Comparison of ENCODE assay signal across 23 mouse cellular contexts in genomic region chr3:64259582-64259981, GRCm38 (mm10). TPM values are rescaled to one million over a fixed set of nuclear protein-coding genes. Genes with fewer than 3 reads are reported as not detected.
"Had no signal": no experiment of that assay in that cellular context is flagged by ENCODE, and none has a peak within 500 bp of the region (broad histone marks: within the 10 kb centered on the region; RNA-seq: fewer than 3 reads in every experiment).

No protein-coding gene starts in this region.

- H3K9ac ChIP-seq: liver, embryonic 15.5 days; lung, embryonic 14.5 days; midbrain, embryonic 15.5 days; neural tube, embryonic 12.5 days had no signal

- H3K4me3 ChIP-seq: layer of hippocampus, adult 2 months; limb, embryonic 10.5 days; liver, embryonic 15.5 days; midbrain, embryonic 15.5 days; neural tube, embryonic 12.5 days had no signal

- H3K4me2 ChIP-seq: liver, embryonic 11.5 days; liver, embryonic 15.5 days; lung, embryonic 14.5 days; midbrain, embryonic 11.5 days; midbrain, embryonic 15.5 days; neural tube, embryonic 12.5 days had no signal

- H3K36me3 ChIP-seq: limb, embryonic 10.5 days; liver, embryonic 15.5 days; midbrain, embryonic 15.5 days; neural tube, embryonic 12.5 days had no signal

- H3K27ac ChIP-seq: kidney, postnatal 0 days; layer of hippocampus, adult 2 months; limb, embryonic 10.5 days; liver, embryonic 15.5 days; midbrain, embryonic 15.5 days; neural tube, embryonic 12.5 days had no signal

- H3K27me3 ChIP-seq: liver, embryonic 15.5 days; midbrain, embryonic 15.5 days; neural tube, embryonic 12.5 days had no signal

- DNase-seq: kidney, postnatal 36 days; lung, embryonic 14.5 days; lung, postnatal 10 days; lung, postnatal 4 days; right cerebral cortex, postnatal 4 days; spleen, adult 18-20 months; thymus, adult 18-20 months; thymus, postnatal 14 days had no signal

- H3K9me3 ChIP-seq: limb, embryonic 10.5 days; liver, embryonic 15.5 days; midbrain, embryonic 15.5 days; neural tube, embryonic 12.5 days had no signal

- H3K4me1 ChIP-seq: limb, embryonic 10.5 days; liver, embryonic 15.5 days; midbrain, embryonic 15.5 days; neural tube, embryonic 12.5 days had no signal

- ATAC-seq: midbrain, embryonic 15.5 days had no signal

RNA-seq across cellular contexts. Expression of gene Vmn2r3, which starts 29.9 kb away (rescaled TPM):
- total RNA-seq: layer of hippocampus, adult 2 months; layer of hippocampus, postnatal 10 days; left cerebral cortex, postnatal 14 days; megakaryocyte, adult 5-6 weeks; monocyte, adult 5-6 weeks; neutrophil, adult 5-6 weeks had no signal
- polyA plus RNA-seq: kidney, postnatal 0 days; limb, embryonic 10.5 days; limb, embryonic 14.5 days; liver, embryonic 11.5 days; liver, embryonic 15.5 days; lung, embryonic 14.5 days; midbrain, embryonic 11.5 days; midbrain, embryonic 15.5 days; neural tube, embryonic 12.5 days; stomach, embryonic 14.5 days had no signal
